Mouse (Mus musculus) right cerebral cortex, postnatal 25 days (tissue): ENCODE results near the gene Tnfaip8l1.

Experiments used
- DNase-seq: peaks from one replicate; pipeline ENCODE4 v3.0.0; 2022

Gene Tnfaip8l1

GRCm38 (mm10) chr17:56162231-56162774, at the start of gene Tnfaip8l1:
Gene Tnfaip8l1 (plus strand): TSS chr17:56162477.
- DNase-seq = peak; percentile 95

GRCm38 (mm10) chr17:56112743-56113142, 49.5 kb upstream of the Tnfaip8l1 start:
- no peak for DNase-seq

GRCm38 (mm10) chr17:56116193-56116592, 46.1 kb upstream of the Tnfaip8l1 start:
- DNase-seq = no peak

- no peak for DNase-seq
Observed at GRCm38 (mm10) chr17:56117251-56117710, 45.0 kb upstream of the Tnfaip8l1 start, which contains the start of gene Plin5. Gene Plin5 (minus strand): TSS chr17:56117596.

GRCm38 (mm10) chr17:56119431-56119830, 42.8 kb upstream of the Tnfaip8l1 start:
- DNase-seq = no peak

GRCm38 (mm10) chr17:56119981-56120880, 42.0 kb upstream of the Tnfaip8l1 start:
- DNase-seq = no peak

- DNase-seq = no peak
Observed at GRCm38 (mm10) chr17:56121826-56122225, 40.5 kb upstream of the Tnfaip8l1 start, which contains the start of gene Lrg1. Gene Lrg1 (minus strand): TSS chr17:56122001.

GRCm38 (mm10) chr17:56123161-56123560, 39.1 kb upstream of the Tnfaip8l1 start:
- no peak for DNase-seq

GRCm38 (mm10) chr17:56123681-56124340, 38.5 kb upstream of the Tnfaip8l1 start:
- no peak for DNase-seq

- no peak for DNase-seq
Observed at GRCm38 (mm10) chr17:56124377-56125275, 37.7 kb upstream of the Tnfaip8l1 start.

GRCm38 (mm10) chr17:56125276-56125630, 37.0 kb upstream of the Tnfaip8l1 start:
- DNase-seq = no peak

GRCm38 (mm10) chr17:56126175-56126574, 36.1 kb upstream of the Tnfaip8l1 start:
- no peak for DNase-seq

- no peak for DNase-seq
Observed at GRCm38 (mm10) chr17:56128246-56128645, 34.0 kb upstream of the Tnfaip8l1 start.

GRCm38 (mm10) chr17:56131136-56131535, 31.1 kb upstream of the Tnfaip8l1 start:
- no peak for DNase-seq

GRCm38 (mm10) chr17:56131814-56132213, 30.5 kb upstream of the Tnfaip8l1 start:
- DNase-seq = no peak

- DNase-seq = no peak
Observed at GRCm38 (mm10) chr17:56132661-56133060, 29.6 kb upstream of the Tnfaip8l1 start.

- no peak for DNase-seq
Observed at GRCm38 (mm10) chr17:56133457-56134363, 28.6 kb upstream of the Tnfaip8l1 start.

- no peak for DNase-seq
Observed at GRCm38 (mm10) chr17:56134463-56134971, 27.8 kb upstream of the Tnfaip8l1 start.

GRCm38 (mm10) chr17:56136558-56136957, 25.7 kb upstream of the Tnfaip8l1 start:
- no peak for DNase-seq

GRCm38 (mm10) chr17:56137839-56138613, 24.3 kb upstream of the Tnfaip8l1 start:
- no peak for DNase-seq
